Mouse (Mus musculus) effector memory CD4-positive, alpha-beta T cell, adult 7 months (primary cell): ENCODE data around the gene Kcnc2. TPM values are rescaled to one million over a fixed set of nuclear protein-coding genes. Genes with fewer than 3 reads are reported as not detected.

Source experiments
- polyA plus RNA-seq: library from polyadenylated mRNA; unstranded; fragments of 100-300 nt; shearing (Covaris generic); gene quantifications from one replicate; pipeline ENCODE4 v1.2.1, GENCODE M21; 2017

Kcnc2 gene
- 1.6 TPM for polyA plus RNA-seq

DNA sequence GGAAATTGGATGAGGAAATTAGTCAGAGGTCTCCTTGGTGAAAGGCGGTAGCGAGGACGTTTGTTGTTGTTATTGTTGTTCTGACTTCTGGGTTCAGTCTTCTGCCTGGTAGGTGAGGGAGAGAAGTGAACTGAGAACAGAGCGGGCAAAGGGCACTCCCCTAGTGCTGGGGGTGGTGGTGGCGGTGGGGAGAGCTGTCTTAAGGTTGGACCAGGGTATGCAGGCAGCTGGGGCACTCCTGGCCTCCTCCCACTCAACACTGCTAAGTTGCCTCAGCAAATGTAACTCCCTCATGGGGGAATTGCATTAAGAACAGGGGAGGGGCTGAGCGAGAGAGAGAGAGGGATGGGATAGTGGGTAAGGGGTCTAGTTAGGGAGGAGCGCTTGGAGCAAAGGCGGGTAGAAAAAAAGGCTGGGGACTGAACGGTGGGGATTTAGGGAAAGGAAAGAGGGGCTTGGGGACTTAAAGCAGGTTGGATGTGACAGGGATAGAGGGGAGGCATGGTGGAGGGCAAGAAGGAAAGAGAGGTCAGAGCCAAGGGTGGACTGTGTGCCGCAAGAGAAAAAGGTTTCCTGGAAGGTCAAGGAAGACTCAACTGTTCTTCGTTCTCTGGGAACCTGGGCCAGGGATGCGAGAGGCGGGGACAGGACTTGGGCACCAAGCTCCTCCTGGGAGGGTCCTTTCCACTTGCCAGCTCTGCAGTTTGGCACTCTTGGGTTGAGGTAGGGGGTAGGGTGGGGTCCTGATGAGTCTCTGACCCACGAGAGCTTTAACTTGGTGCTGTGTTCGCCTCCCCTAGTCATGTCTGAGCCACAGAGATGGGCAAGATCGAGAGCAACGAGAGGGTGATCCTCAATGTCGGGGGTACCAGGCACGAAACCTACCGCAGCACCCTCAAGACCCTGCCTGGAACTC is at the start of gene Kcnc2:
Kcnc2 (plus strand) TSS at position 235 of the 916 bp plus-strand sequence.

Other genes with a start within 250 kb of the Kcnc2 start
- not detected for gene Glipr1l1, start 210.9 kb upstream of the Kcnc2 start, polyA plus RNA-seq
- not detected for gene Glipr1l2, start 187.8 kb upstream of the Kcnc2 start, polyA plus RNA-seq
- gene Glipr1l3, start 110.8 kb upstream of the Kcnc2 start, polyA plus RNA-seq: not detected
- gene Caps2, start 107.5 kb upstream of the Kcnc2 start, polyA plus RNA-seq: not detected